Mouse (Mus musculus): ENCODE results near the gene Fkbp5. TPM values are rescaled to one million over a fixed set of nuclear protein-coding genes. Genes with fewer than 3 reads are reported as not detected.

Fkbp5 gene
- 158 TPM for polyA plus RNA-seq (2014; fragmentation: Illumina TruSeq; extraction: RNeasy Lipid Tissue Mini Kit (QIAGEN cat#74804))

DNA sequence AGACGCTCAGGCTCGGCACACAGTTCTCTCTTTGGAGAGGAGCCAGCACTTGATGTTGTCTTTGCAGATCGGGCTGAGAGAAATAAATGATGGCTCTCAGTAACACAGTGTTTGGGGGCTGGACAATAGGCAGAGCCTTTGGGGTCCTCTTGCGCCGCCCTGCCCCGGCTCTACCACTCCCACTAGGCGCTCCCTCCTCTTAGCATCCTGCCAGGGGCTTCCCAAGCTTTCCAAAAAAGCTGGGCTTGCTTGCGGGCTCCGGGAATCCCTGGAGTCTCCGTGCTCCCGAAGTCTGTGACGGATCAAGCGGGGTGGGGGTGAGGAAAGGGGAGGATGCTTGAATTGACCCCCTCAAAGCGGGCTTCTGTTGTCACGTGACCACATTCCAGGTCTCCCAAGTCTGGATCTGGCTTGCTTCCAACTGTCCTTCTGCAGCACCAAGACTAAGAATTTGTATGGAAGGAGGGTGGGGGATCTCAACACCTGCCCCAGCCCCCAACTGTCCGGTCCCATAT is at the start of gene Fkbp5:
Gene Fkbp5 (minus strand): TSS at position 87 of the 515 bp plus-strand sequence.

DNA sequence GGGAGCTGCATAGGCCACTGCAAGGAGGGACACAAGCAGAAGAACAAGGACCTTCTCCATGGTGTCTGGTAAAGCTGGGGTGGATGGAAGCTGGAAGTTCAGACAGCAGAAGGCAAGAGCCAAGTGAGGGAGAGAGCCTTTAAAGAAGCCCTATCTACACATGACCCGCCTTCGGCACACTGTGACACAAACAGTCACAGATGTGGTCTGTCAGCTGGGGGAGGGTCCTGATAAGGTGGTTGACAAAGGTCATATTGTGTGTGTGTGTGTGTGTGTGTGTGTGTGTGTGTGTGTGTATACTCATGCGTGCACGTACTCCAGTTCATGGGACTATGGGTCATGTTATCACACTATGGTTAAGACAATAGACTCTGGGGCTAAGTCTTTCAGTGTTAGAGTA is 43.3 kb upstream of the Fkbp5 start, which contains the start of gene Clps:
Gene Clps (minus strand): TSS at position 169 of the 400 bp plus-strand sequence.

DNA sequence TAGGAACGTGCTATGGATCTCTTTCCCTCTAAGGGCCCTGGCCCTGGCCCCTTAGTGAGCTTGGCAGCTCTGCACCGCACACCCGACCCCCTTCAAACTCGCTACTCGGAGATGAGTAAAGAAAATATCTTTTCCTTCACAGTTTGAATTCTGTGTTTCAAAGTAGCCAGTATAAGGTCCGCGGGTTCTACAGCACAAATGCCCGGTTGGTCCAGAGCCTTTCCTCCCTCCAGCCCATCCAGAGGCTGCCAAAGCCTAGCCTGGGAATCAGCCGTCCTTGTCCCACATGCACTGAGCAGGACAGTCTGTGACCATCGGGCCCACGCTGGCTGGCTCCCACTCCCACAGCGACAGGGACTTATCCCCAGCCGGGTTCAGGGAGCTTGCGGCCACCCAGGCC is 31.8 kb upstream of the Fkbp5 start, which contains the start of gene Clpsl2:
Gene Clpsl2 (plus strand): TSS at position 301 of the 400 bp plus-strand sequence.

DNA sequence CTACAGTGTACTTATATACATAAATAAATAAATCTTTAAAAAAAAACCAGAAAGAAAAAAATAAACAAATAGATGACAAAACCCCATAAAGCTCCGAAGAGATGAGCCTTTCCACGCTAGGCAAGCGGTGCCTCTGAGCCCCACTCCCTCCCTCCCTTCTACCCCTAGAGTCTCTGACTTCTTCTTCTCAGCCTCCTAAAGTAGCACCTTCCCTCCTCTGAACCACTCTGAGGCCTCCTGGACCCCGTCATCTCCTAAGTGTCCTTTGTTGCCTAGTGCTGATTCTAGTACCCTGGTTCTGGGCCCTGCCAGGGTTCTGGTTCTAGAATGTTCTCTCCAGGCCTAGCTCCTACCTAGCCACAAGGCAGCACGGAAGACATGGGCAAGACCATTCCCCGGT is 13.2 kb upstream of the Fkbp5 start, which contains the start of gene Armc12:
Gene Armc12 (plus strand): TSS at position 301 of the 400 bp plus-strand sequence.

DNA sequence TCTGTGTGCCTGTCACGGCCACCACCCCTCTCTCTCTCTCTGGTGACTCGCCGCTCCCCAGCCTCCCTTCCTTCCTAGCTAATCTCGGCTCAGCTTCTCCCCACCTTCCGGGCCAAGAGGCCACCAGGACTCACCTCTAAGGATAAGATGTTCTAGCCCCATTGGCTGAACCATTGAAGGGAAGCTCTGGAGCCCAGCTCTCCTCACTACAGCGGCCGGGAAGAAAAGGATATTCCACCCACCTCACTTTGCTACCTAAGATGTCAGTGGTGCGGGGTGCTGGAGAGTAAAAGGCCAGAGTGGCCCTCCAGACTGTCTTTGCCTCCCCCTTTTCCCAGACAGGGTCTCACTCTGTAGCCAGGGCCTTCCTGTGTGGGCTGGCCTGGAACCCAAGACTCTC is 152.2 kb downstream of the Fkbp5 start, which contains the start of gene Tulp1:
Gene Tulp1 (minus strand): TSS at position 101 of the 400 bp plus-strand sequence.

DNA sequence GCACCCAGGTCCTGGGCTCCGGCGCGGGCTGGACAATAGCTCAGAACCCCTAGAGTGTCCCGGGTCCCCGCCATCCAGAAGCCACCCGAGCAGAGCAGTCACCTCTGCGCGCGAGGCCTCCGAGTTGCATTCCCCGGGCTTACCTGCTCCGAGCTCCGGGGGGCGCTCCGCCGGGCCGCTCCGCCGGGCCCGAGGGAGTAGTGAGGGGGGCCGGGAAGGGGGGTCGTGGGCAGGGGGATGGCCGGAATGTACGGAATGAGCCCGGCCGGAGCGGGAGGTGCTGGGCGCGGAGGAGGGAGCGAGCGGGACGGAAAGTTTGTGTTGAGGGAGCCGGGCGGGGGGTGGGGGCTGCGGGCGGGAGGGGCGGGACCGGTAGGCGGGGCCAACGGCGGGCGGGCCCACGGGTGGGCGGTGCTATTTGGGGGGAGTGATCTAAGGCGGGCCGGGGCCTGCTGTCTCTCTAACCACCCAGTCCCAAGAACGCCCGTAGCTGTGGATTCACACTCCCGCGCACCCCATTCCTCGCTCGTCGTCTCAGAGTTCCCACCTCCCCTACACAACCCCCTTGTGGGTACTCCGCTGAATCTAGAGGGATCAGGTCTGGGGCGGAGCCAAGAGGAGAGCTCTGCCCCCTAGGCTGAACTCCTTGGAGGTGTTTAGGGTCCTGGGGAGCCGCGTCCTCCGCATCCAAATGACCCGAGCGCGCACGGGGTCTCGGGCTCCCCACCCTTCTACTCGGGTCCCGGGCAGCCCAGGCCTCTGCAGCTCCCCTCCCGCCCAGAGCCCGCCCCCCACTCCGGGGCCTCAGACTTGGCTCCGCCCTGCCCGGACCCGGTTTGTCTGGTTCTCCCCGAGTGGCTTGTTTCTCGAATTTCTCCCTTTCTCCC is 166.6 kb downstream of the Fkbp5 start, which contains the start of gene Tead3:
Gene Tead3 (minus strand): TSS at position 352 of the 887 bp plus-strand sequence.

Other genes with a start within 250 kb of the Fkbp5 start
- not detected for gene Fance, start 204.0 kb downstream of the Fkbp5 start, polyA plus RNA-seq (2014; fragmentation: Illumina TruSeq; extraction: RNeasy Lipid Tissue Mini Kit (QIAGEN cat#74804))
- 174 TPM for gene Rpl10a, start 189.1 kb downstream of the Fkbp5 start, polyA plus RNA-seq (2014; fragmentation: Illumina TruSeq; extraction: RNeasy Lipid Tissue Mini Kit (QIAGEN cat#74804))
- 0.57 TPM for gene Tead3, start 166.7 kb downstream of the Fkbp5 start, polyA plus RNA-seq (2014; fragmentation: Illumina TruSeq; extraction: RNeasy Lipid Tissue Mini Kit (QIAGEN cat#74804))
- not detected for gene Tulp1, start 152.3 kb downstream of the Fkbp5 start, polyA plus RNA-seq (2014; fragmentation: Illumina TruSeq; extraction: RNeasy Lipid Tissue Mini Kit (QIAGEN cat#74804))
- not detected for gene Armc12, start 13.3 kb upstream of the Fkbp5 start, polyA plus RNA-seq (2014; fragmentation: Illumina TruSeq; extraction: RNeasy Lipid Tissue Mini Kit (QIAGEN cat#74804))
- not detected for gene Clpsl2, start 31.9 kb upstream of the Fkbp5 start, polyA plus RNA-seq (2014; fragmentation: Illumina TruSeq; extraction: RNeasy Lipid Tissue Mini Kit (QIAGEN cat#74804))
- 0.97 TPM for gene Clps, start 43.2 kb upstream of the Fkbp5 start, polyA plus RNA-seq (2014; fragmentation: Illumina TruSeq; extraction: RNeasy Lipid Tissue Mini Kit (QIAGEN cat#74804))
- not detected for gene Lhfpl5, start 58.1 kb upstream of the Fkbp5 start, polyA plus RNA-seq (2014; fragmentation: Illumina TruSeq; extraction: RNeasy Lipid Tissue Mini Kit (QIAGEN cat#74804))
- gene Srpk1, start 105.2 kb upstream of the Fkbp5 start, polyA plus RNA-seq (2014; fragmentation: Illumina TruSeq; extraction: RNeasy Lipid Tissue Mini Kit (QIAGEN cat#74804)): 139 TPM
- 0.97 TPM for gene Slc26a8, start 172.7 kb upstream of the Fkbp5 start, polyA plus RNA-seq (2014; fragmentation: Illumina TruSeq; extraction: RNeasy Lipid Tissue Mini Kit (QIAGEN cat#74804))
- gene Mapk14, start 173.8 kb upstream of the Fkbp5 start, polyA plus RNA-seq (2014; fragmentation: Illumina TruSeq; extraction: RNeasy Lipid Tissue Mini Kit (QIAGEN cat#74804)): 42.5 TPM
- 1.9 TPM for gene AC170998.1, start 208.6 kb upstream of the Fkbp5 start, polyA plus RNA-seq (2014; fragmentation: Illumina TruSeq; extraction: RNeasy Lipid Tissue Mini Kit (QIAGEN cat#74804))